Mouse (Mus musculus) cerebellum, adult 2 months (tissue): ENCODE results near the gene Akr1d1. TPM values are rescaled to one million over a fixed set of nuclear protein-coding genes. Genes with fewer than 3 reads are reported as not detected.
A peak's percentile ranks its signal among the peaks of the same experiment; 100 is the strongest.

Source experiments
- DNase-seq, 2 experiments: peaks; one replicate each; pipeline ENCODE4 v3.0.0; 2021
- H3K27ac ChIP-seq: fragments of 200-500 bp; 2 replicates; pipeline ENCODE4 v1.5.1; 2012; ENCODE audit warnings: low read length, control low read depth, inconsistent platforms; ENCODE audit not compliant: insufficient read depth
- H3K27me3 ChIP-seq: fragments of 200-500 bp; 2 replicates; pipeline ENCODE4 v1.6.1; 2012; ENCODE audit warnings: inconsistent platforms, mild to moderate bottlenecking, low read length, moderate library complexity; ENCODE audit not compliant: control insufficient read depth, insufficient read depth
- H3K4me1 ChIP-seq: fragments of 200-500 bp; 2 replicates; pipeline ENCODE4 v1.6.1; 2011; ENCODE audit warnings: low read length; ENCODE audit not compliant: control insufficient read depth, insufficient read depth
- H3K4me3 ChIP-seq: fragments of 200-500 bp; replicated peaks from 2 replicates; pipeline ENCODE3; 2011; ENCODE audit warnings: mild to moderate bottlenecking, low read depth, low read length, control low read depth; ENCODE audit not compliant: insufficient read depth
- CTCF ChIP-seq: fragments of 200-500 bp; IDR thresholded peaks from 2 replicates; pipeline ENCODE4 v1.5.1; 2011; ENCODE audit warnings: low read depth, mild to moderate bottlenecking, control low read depth, low read length, moderate library complexity, borderline replicate concordance; ENCODE audit not compliant: insufficient read depth
- POLR2A ChIP-seq: fragments of 200-500 bp; IDR thresholded peaks from 2 replicates; pipeline ENCODE4 v1.6.1; 2011; ENCODE audit warnings: low read length, control low read depth, borderline replicate concordance; ENCODE audit not compliant: insufficient read depth
- WGBS: fragments of 180-500 bp; shearing (Covaris S2); methylation state at CpG from one replicate; pipeline ENCODE4 v1.1.7; 2018; 5-methylcytosine and 5-hydroxymethylcytosine counted together
- polyA plus RNA-seq: library from polyadenylated mRNA; depleted of rRNA; stranded (reverse); fragments of >200 nt; gene quantifications from 2 replicates; pipeline ENCODE4 v1.2.3, GENCODE M21; 2012

Akr1d1 gene
- polyA plus RNA-seq, 1 experiment: not detected

DNA sequence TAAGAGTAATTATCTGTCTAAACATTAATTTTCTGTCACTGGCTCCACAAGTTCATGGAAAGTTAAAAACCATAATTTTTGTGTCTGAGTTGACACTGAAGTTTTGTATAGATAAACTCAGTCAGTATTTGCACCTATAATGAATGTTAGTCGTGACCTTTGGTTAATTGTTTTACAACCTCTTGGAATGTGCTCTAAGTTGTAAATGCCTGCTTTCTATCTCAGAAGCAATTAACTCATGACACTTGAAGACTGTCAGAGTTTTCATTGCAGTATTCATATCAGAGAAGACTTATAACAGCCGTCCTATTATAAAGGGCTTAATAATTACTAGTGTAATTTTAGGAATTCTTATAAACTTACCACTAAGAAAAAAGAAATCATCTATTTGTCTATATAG is 43.0 kb downstream of the Akr1d1 start:
- Histone ChIP-seq H3K27me3 (no peaks in the 10 kb centered on the region), H3K27ac (no peak overlapping the region), H3K4me3 (no peak overlapping the region), H3K4me1 (no peaks in the 10 kb centered on the region)
- TF ChIP-seq POLR2A (no peak), CTCF (no peak)
- no peak for DNase-seq
- WGBS: 88% methylated on average over 2 of the region's 2 CpGs

DNA sequence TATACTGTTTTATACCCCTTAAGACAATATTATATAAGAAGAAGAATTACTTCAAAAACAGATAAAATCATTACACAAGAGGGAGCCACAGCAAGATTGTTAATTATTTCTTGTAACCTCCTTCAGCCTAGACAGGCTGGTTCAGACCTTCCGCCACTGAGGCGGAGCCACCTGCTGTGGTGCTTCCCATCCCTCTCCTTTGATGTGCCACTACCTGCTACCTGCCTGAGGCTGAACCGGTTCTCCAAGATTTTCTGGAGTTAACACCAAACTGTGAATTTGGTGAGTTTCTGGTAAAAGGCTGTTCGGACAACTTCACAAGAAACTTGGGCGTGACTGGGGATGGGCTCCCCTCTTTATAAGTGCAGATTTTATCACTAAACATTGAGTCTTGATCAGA is 50.5 kb downstream of the Akr1d1 start:
- Histone ChIP-seq H3K27me3 (no peaks in the 10 kb centered on the region), H3K27ac (no peak overlapping the region), H3K4me3 (no peak overlapping the region), H3K4me1 (no peaks in the 10 kb centered on the region)
- no peak for TF ChIP-seq CTCF
- TF ChIP-seq POLR2A: no peak
- DNase-seq: no peak
- WGBS: 75% methylated on average over 5 of the region's 5 CpGs

DNA sequence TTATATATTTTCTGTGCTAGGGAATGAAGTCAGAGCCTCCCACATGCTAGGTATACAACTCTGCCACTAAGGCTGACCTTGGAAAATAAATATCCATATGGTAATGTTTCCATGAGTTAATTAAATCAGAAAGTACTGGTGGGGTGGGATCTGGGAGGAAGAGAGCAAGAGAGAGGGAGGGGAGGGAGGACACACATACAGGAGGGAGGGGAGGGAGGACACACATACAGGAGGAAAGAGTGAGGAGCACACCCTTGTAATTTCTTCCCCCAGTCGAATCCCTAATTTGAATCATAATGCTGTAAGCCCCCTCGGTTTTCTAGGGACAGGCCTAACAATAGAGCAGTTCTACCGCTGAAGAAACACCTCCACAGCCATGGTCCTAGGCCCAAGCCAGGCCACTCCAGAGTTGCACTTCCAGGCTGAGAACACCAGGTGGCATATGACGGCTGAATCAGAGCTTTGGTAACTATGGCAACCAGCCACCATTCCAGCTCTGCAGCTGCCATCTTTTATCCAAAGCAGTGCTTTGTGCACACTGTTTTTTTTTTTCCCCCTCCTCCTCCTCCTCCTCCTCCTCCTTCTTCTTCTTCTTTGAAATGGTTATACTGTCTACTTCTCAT is 59.5 kb downstream of the Akr1d1 start:
- H3K4me1 ChIP-seq: no peaks in the 10 kb centered on the region
- peak; percentile 58 for DNase-seq
- no peak overlapping the region for H3K27ac ChIP-seq
- WGBS: 8% methylated on average over 4 of the region's 4 CpGs
- TF ChIP-seq POLR2A (no peak), CTCF (peak; percentile 69)
- H3K4me3 ChIP-seq: no peak overlapping the region
- no peaks in the 10 kb centered on the region for H3K27me3 ChIP-seq

DNA sequence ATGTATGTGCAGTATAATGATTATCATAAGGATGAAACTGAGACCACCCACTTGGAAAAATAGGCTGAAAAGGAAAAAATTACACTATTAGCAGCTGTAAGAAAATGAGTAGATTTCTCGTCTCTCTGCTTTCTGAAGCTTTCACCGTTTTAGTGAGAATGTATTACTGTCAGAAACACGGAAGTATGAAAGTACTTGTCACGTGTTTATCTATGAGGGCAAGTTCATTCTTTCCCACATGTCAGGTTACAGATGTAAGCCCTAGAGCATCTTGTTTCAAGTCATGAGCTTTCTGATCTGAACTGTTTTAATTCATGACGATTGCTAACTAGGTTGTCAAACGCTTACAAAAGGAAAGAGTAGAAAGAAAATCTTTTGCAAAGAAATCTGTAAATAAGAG is 60.8 kb downstream of the Akr1d1 start:
- WGBS: 93% methylated on average over 6 of the region's 6 CpGs
- DNase-seq: no peak
- Histone ChIP-seq H3K4me1 (no peaks in the 10 kb centered on the region), H3K4me3 (no peak overlapping the region), H3K27me3 (no peaks in the 10 kb centered on the region), H3K27ac (no peak overlapping the region)
- TF ChIP-seq CTCF: no peak

DNA sequence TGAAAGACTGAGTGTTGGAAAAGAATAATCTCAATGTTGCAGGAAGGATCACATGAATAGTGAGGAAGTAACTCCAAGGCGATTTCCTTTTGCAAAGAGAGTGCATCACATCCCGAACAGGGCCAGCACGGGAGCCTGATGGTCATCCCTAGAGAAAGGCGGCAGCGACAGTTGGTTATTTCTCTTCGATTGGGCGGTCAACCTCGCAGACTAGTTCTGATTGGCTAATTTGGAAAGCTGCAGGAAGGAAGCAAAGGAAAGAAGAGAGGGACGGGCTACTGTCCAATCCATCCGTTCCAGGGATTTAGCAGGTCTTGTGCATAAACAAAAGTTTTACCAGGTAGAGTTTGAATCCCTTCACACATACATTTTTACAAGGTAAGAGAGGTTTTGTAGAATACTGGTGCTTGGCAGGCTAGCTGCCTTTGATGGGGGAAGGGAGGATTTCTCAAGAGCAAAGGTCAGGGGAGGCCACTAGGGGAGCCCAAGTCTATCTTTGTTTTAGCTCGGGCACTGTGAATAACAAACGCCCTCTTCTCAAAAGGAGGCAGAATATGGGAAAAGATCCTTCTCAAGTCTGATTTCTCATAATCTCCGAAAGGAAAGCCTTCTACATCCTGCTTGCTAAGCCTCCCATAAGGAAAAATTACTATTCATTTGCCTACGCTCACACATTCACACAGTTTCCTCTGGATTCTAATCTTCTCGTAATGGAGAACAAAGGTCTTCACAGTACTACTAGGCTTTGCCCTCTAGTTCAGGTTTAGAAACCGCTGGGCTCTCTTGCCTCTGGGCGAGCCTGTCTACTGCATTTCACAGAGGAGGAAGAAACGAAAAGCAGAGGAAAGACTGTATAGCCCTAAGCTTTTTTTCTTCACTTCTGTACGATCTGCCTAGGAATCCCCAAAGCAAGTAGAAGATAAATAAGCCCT is 62.4 kb downstream of the Akr1d1 start:
- H3K27me3 ChIP-seq: no peaks in the 10 kb centered on the region
- H3K27ac ChIP-seq: no peak overlapping the region
- WGBS: 32% methylated on average over 19 of the region's 19 CpGs
- H3K4me1 ChIP-seq: no peaks in the 10 kb centered on the region
- peak overlapping the region; percentile 45 for H3K4me3 ChIP-seq
- peak; percentile 33 to 42 for DNase-seq
- TF ChIP-seq CTCF (peak; percentile 59; the same call in 1 of the 2 replicates), POLR2A (no peak)

DNA sequence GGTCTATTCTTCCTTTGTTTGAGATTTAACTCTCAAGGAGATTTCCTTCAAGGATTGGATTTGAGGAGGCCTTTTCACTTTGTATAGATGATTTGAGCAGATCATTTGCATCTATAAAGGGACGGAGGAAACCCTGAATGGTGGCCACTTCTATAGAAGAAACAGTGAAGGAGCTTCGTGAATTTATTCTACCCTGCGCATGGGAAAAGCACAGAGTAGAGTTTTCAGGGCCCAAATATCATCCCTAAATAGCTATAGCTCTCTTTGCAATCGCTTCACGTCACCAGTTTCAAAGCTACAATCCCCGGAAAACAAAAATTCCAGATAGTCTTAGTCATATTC is 63.0 kb downstream of the Akr1d1 start:
- no peak for DNase-seq
- Histone ChIP-seq H3K4me3 (no peak overlapping the region), H3K27me3 (no peaks in the 10 kb centered on the region), H3K27ac (no peak overlapping the region), H3K4me1 (no peaks in the 10 kb centered on the region)
- WGBS: 68% methylated on average over 6 of the region's 6 CpGs
- no peak for TF ChIP-seq CTCF
- TF ChIP-seq POLR2A: no peak

DNA sequence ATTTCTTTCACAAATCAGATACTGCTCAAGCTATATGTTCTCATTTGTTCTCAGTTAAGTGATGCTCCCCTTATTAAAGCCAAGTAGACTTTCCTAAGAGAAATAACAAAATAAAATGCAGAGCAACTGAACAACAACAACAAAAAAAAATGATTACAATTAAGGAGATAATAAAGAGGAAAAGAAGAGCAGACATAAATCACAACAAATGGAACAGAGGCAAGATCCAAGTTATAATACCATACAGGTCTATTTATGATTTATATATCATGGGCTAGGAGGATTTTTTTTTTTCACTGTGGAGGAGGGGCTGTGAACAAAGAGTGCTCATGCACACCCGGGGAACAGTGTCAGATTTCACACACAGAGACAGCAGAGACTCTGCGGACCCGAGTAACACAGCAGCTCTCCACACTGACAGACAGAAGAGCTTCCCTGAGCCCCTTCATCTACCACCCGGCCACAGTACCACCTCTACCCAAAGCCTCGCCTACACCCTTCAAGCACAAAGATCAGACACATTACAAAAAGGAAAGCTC is 63.6 kb downstream of the Akr1d1 start:
- DNase-seq: no peak
- Histone ChIP-seq H3K4me3 (no peak overlapping the region), H3K27me3 (no peaks in the 10 kb centered on the region), H3K27ac (no peak overlapping the region), H3K4me1 (no peaks in the 10 kb centered on the region)
- TF ChIP-seq CTCF (no peak), POLR2A (no peak)
- WGBS: 60% methylated on average over 5 of the region's 5 CpGs

DNA sequence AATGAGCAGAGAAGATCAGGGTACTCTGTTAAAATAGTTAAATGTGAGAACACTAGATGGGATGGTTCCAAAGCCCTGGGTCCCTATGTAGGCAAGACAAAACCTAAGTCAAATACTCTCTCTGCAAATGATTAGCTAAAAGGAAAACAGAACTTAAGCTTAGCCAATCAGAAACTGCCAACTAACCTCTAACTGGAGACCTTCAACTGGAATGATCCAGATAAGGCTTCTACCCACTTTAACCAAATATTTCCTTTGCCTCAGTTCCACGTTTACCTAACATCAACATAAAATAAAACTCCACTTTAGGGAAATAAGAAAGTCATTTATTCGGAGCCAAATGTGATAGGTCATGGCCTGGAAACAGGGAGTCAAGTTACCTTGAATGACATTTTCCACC is 67.1 kb downstream of the Akr1d1 start:
- no peak overlapping the region for H3K27ac ChIP-seq
- H3K4me3 ChIP-seq: no peak overlapping the region
- DNase-seq: no peak
- no peak for TF ChIP-seq CTCF
- TF ChIP-seq POLR2A: no peak
- no peaks in the 10 kb centered on the region for H3K4me1 ChIP-seq
- 78% methylated on average over 2 of the region's 2 CpGs for WGBS
- H3K27me3 ChIP-seq: no peaks in the 10 kb centered on the region
